Mouse (Mus musculus): Measurements from ENCODE around the gene Otor.

GRCm38 (mm10) chr2:143062812-143063792, 15.2 kb upstream of the Otor start, which contains the start of gene Snrpb2:
- TF ChIP-seq CTCF (IDR thresholded peaks at IDR 0.05; ENCODE audit: borderline replicate concordance, control insufficient read depth, extremely low read depth, insufficient read depth, low read length, poor library complexity) (no peak; the same call in 1 of the 2 replicates), POLR2A (IDR thresholded peaks at IDR 0.05; ENCODE audit: control insufficient read depth, extremely low read depth, insufficient read depth, low read length, poor library complexity) (peak; percentile 38; the same call in 1 of the 2 replicates)
